Comparison of ENCODE assay signal across 25 mouse cellular contexts in genomic region chr1:43409019-43409418, GRCm38 (mm10). TPM values are rescaled to one million over a fixed set of nuclear protein-coding genes. Genes with fewer than 3 reads are reported as not detected.
DNase-seq lines count a peak whose midpoint lies in the region; ATAC-seq and TF ChIP-seq lines count a peak whose summit lies in the region.
"Had no signal": no experiment of that assay in that cellular context is flagged by ENCODE, and none has a peak within 500 bp of the region (broad histone marks: within the 10 kb centered on the region; RNA-seq: fewer than 3 reads in every experiment).

No protein-coding gene starts in this region.

- no peak overlapping the region for H3K27ac ChIP-seq in intestine, embryonic 14.5 days (ENCODE audit: low read depth)
- no peak overlapping the region for H3K27ac ChIP-seq in intestine, postnatal 0 days (ENCODE audit: low read depth, low read length)
- H3K27ac ChIP-seq in lung, postnatal 0 days (ENCODE audit: low read length), result no peak overlapping the region
- H3K27ac ChIP-seq: embryonic facial prominence, embryonic 13.5 days; embryonic facial prominence, embryonic 15.5 days; forebrain, embryonic 10.5 days; forebrain, embryonic 12.5 days had no signal

- H3K9ac ChIP-seq in intestine, embryonic 14.5 days (ENCODE audit: low read length), result no peak overlapping the region
- H3K9ac ChIP-seq in intestine, postnatal 0 days (ENCODE audit: low read depth, low read length), result no peak overlapping the region
- H3K9ac ChIP-seq in lung, postnatal 0 days (replicated peaks; ENCODE audit: low read depth), result no peak overlapping the region
- H3K9ac ChIP-seq: embryonic facial prominence, embryonic 13.5 days; embryonic facial prominence, embryonic 15.5 days; forebrain, embryonic 12.5 days had no signal

- no peaks in the 10 kb centered on the region for H3K79me2 ChIP-seq in myocyte (ENCODE audit: control insufficient read depth, insufficient read depth)

- 49% methylated on average over 4 of the region's 4 CpGs for WGBS in intestine, embryonic 14.5 days
- 52% methylated on average over 4 of the region's 4 CpGs for WGBS in intestine, postnatal 0 days
- 45% methylated on average over 4 of the region's 4 CpGs for WGBS in lung, postnatal 0 days

- no peak for TF ChIP-seq POLR2A in myocyte (IDR thresholded peaks at IDR 0.05; ENCODE audit: insufficient read length, low read depth)

- ATAC-seq in intestine, embryonic 14.5 days (replicated peaks; ENCODE audit: low FRiP score, low TSS enrichment, low read depth), result no peak
- no peak for ATAC-seq in intestine, postnatal 0 days
- ATAC-seq in lung, postnatal 0 days, result no peak
- ATAC-seq: activated CD4-positive, CD25-positive, alpha-beta regulatory T cell, adult 4 months; forebrain, embryonic 14.5 days; forebrain, embryonic 16.5 days; Patski had no signal

- no peak for TF ChIP-seq EP300 in lung, postnatal 0 days (IDR thresholded peaks at IDR 0.05)

- H3K4me3 ChIP-seq in intestine, embryonic 14.5 days (ENCODE audit: low read depth, low read length), result no peak overlapping the region
- H3K4me3 ChIP-seq in intestine, postnatal 0 days (ENCODE audit: low read depth, low read length), result no peak overlapping the region
- no peak overlapping the region for H3K4me3 ChIP-seq in lung, postnatal 0 days (ENCODE audit: low read depth, low read length)
- H3K4me3 ChIP-seq in myocyte, result no peak overlapping the region
- H3K4me3 ChIP-seq: embryonic facial prominence, embryonic 13.5 days; embryonic facial prominence, embryonic 15.5 days; erythroblast, embryonic 14.5 days; forebrain, embryonic 10.5 days; forebrain, embryonic 12.5 days had no signal

- no peaks in the 10 kb centered on the region for H3K9me3 ChIP-seq in intestine, embryonic 14.5 days (ENCODE audit: control insufficient read depth, low read length)
- no peaks in the 10 kb centered on the region for H3K9me3 ChIP-seq in intestine, postnatal 0 days (ENCODE audit: control insufficient read depth)
- no peaks in the 10 kb centered on the region for H3K9me3 ChIP-seq in lung, postnatal 0 days (ENCODE audit: low read length)
- H3K9me3 ChIP-seq: embryonic facial prominence, embryonic 13.5 days; embryonic facial prominence, embryonic 15.5 days; forebrain, embryonic 10.5 days; forebrain, embryonic 12.5 days had no signal

- no peak overlapping the region for H3ac ChIP-seq in myocyte (ENCODE audit: control insufficient read depth, insufficient read length)

- no peaks in the 10 kb centered on the region for H3K36me3 ChIP-seq in intestine, embryonic 14.5 days (ENCODE audit: control insufficient read depth, insufficient read depth, low read length)
- no peaks in the 10 kb centered on the region for H3K36me3 ChIP-seq in intestine, postnatal 0 days (ENCODE audit: control insufficient read depth, insufficient read depth)
- no peaks in the 10 kb centered on the region for H3K36me3 ChIP-seq in lung, postnatal 0 days (ENCODE audit: insufficient read depth, low read length)
- H3K36me3 ChIP-seq in myocyte (ENCODE audit: control insufficient read depth, insufficient read depth), result no peaks in the 10 kb centered on the region
- H3K36me3 ChIP-seq: embryonic facial prominence, embryonic 13.5 days; embryonic facial prominence, embryonic 15.5 days; forebrain, embryonic 10.5 days; forebrain, embryonic 12.5 days had no signal

- 0 out of 2 replicates have a peak, but pooled peaks cover 2% of the 10 kb centered on the region for H3K4me1 ChIP-seq in intestine, embryonic 14.5 days (replicated peaks; ENCODE audit: control insufficient read depth, insufficient read depth, low read length)
- H3K4me1 ChIP-seq in intestine, postnatal 0 days (replicated peaks; ENCODE audit: control insufficient read depth, insufficient read depth, low read length), result no peaks in the 10 kb centered on the region
- peaks cover 5% of the 10 kb centered on the region; the same call in 1 of the 2 replicates for H3K4me1 ChIP-seq in lung, postnatal 0 days (ENCODE audit: insufficient read depth, low read depth, low read length)
- H3K4me1 ChIP-seq: embryonic facial prominence, embryonic 15.5 days; forebrain, embryonic 10.5 days; forebrain, embryonic 12.5 days had no signal

- no peak for TF ChIP-seq CTCF in intestine, postnatal 0 days (IDR thresholded peaks at IDR 0.05; ENCODE audit: low read depth)
- no peak for TF ChIP-seq CTCF in lung, postnatal 0 days (IDR thresholded peaks at IDR 0.05)

- H3K4me2 ChIP-seq in intestine, embryonic 14.5 days (ENCODE audit: low read length), result no peak overlapping the region
- H3K4me2 ChIP-seq in intestine, postnatal 0 days (replicated peaks; ENCODE audit: low read depth), result no peak overlapping the region
- H3K4me2 ChIP-seq in lung, postnatal 0 days (replicated peaks; ENCODE audit: low read depth, low read length), result no peak overlapping the region
- peak overlapping the region; percentile 10 for H3K4me2 ChIP-seq in myocyte (ENCODE audit: low read depth)
- H3K4me2 ChIP-seq: embryonic facial prominence, embryonic 13.5 days; embryonic facial prominence, embryonic 15.5 days; forebrain, embryonic 12.5 days had no signal

- peak; percentile 18 for DNase-seq in intestine, embryonic 14.5 days (ENCODE audit: low spot score)
- DNase-seq in lung, postnatal 0 days (ENCODE audit: low spot score), result peak; percentile 25
- no peak for DNase-seq in lung, postnatal 10 days
- no peak for DNase-seq in cerebellum, postnatal 25 days
- DNase-seq: adrenal gland, adult 8-10 months; adrenal gland, postnatal 14 days; adrenal gland, postnatal 36 days; B cell, adult 2 months; cerebellum, adult 11-12 months; cerebellum, adult 2 months; cerebellum, adult 9-10 months; cerebellum, postnatal 10 days; cerebellum, postnatal 36 days; embryo, embryonic 11 days had no signal

- no peaks in the 10 kb centered on the region for H3K27me3 ChIP-seq in intestine, embryonic 14.5 days (replicated peaks; ENCODE audit: control insufficient read depth, insufficient read depth, low read length)
- no peaks in the 10 kb centered on the region for H3K27me3 ChIP-seq in intestine, postnatal 0 days (replicated peaks; ENCODE audit: control insufficient read depth, insufficient read depth, low read length)
- no peaks in the 10 kb centered on the region for H3K27me3 ChIP-seq in lung, postnatal 0 days (replicated peaks; ENCODE audit: insufficient read depth, low read length)
- no peaks in the 10 kb centered on the region for H3K27me3 ChIP-seq in myocyte (ENCODE audit: control insufficient read depth, insufficient read depth, insufficient read length)
- H3K27me3 ChIP-seq: embryonic facial prominence, embryonic 13.5 days; embryonic facial prominence, embryonic 15.5 days; forebrain, embryonic 12.5 days had no signal

TF ChIP-seq in myocyte, 11 proteins besides CTCF, POLR2A, EP300 and RAD21:
- no peak for TF ChIP-seq MYOG (IDR thresholded peaks at IDR 0.05; ENCODE audit: control insufficient read depth in 1 of 3, insufficient read depth in 1 of 3, insufficient read length in 2 of 3, low read depth in 2 of 3)
- peak; percentile 80 for TF ChIP-seq CEBPB (IDR thresholded peaks at IDR 0.05; ENCODE audit: insufficient read depth, poor library complexity, severe bottlenecking)
- TF ChIP-seq POLR2AphosphoS2 (IDR thresholded peaks at IDR 0.05; ENCODE audit: insufficient read length, low read depth), result no peak

RNA-seq across cellular contexts. Expression of gene Nck2, which starts 35.4 kb away (rescaled TPM):
- polyA plus RNA-seq in intestine, embryonic 14.5 days (2014; fragmentation: Nextera tagmentation; extraction: Ambion mirVana), result 38.1 and 38.3 TPM in 2 replicates
- polyA plus RNA-seq in intestine, postnatal 0 days (2015; fragmentation: Nextera tagmentation; extraction: Ambion mirVana), result 17.0 and 17.1 TPM in 2 replicates
- polyA plus RNA-seq in lung, postnatal 0 days (2015; fragmentation: Nextera tagmentation; extraction: Ambion mirVana), result 34.0 and 37.9 TPM in 2 replicates
- 18.4 TPM for polyA plus RNA-seq in myocyte (2012; fragmentation: generic; extraction: Trizol)

Comparison
In these comparisons a context has a peak if more than half of its experiments do, and no peak if none do; other contexts are left out.
1. DNase-seq: peak in intestine, embryonic 14.5 days (single experiment) and lung, postnatal 0 days (single experiment); none in lung, postnatal 10 days (single experiment) and cerebellum, postnatal 25 days (0 of 2).